Mouse (Mus musculus): ENCODE data around the gene Rbm15. TPM values are rescaled to one million over a fixed set of nuclear protein-coding genes. Genes with fewer than 3 reads are reported as not detected.

Rbm15 gene
- polyA plus RNA-seq, 1 experiment from 2014 or later: 20.3 TPM

- H3K4me2 ChIP-seq: no peak overlapping the region
- no peak overlapping the region for H3K27ac ChIP-seq (ENCODE audit: low read depth)
- no peaks in the 10 kb centered on the region for H3K9me3 ChIP-seq (ENCODE audit: low read depth, low read length)
- DNase-seq (no peak), ATAC-seq (ENCODE audit: insufficient read depth) (no peak)
- H3K4me1 ChIP-seq (ENCODE audit: insufficient read depth): no peaks in the 10 kb centered on the region
- TF ChIP-seq CTCF (IDR thresholded peaks at IDR 0.05; ENCODE audit: low read depth): no peak
- peaks cover 5% of the 10 kb centered on the region; the same call in 1 of the 2 replicates for H3K27me3 ChIP-seq (ENCODE audit: insufficient read depth, low read length)
- 76% methylated on average over 4 of the region's 4 CpGs for WGBS
- no peak overlapping the region for H3K4me3 ChIP-seq (ENCODE audit: low read depth, low read length)
- no peaks in the 10 kb centered on the region for H3K36me3 ChIP-seq (ENCODE audit: insufficient read depth)
- no peak overlapping the region for H3K9ac ChIP-seq
These were observed 31.9 kb upstream of the Rbm15 start for GRCm38 (mm10) chr3:107365341-107365740.

- Histone ChIP-seq H3K36me3 (ENCODE audit: insufficient read depth) (no peaks in the 10 kb centered on the region), H3K4me1 (ENCODE audit: insufficient read depth) (no peaks in the 10 kb centered on the region), H3K9ac (no peak overlapping the region), H3K4me3 (ENCODE audit: low read depth, low read length) (no peak overlapping the region), H3K4me2 (no peak overlapping the region), H3K9me3 (ENCODE audit: low read depth, low read length) (no peaks in the 10 kb centered on the region), H3K27ac (ENCODE audit: low read depth) (no peak overlapping the region), H3K27me3 (ENCODE audit: insufficient read depth, low read length) (peaks cover 5% of the 10 kb centered on the region)
- no peak for DNase-seq
- TF ChIP-seq CTCF (IDR thresholded peaks at IDR 0.05; ENCODE audit: low read depth): no peak
- no peak for ATAC-seq (ENCODE audit: insufficient read depth)
- 83% methylated on average over 5 of the region's 5 CpGs for WGBS
These were observed 29.9 kb upstream of the Rbm15 start for GRCm38 (mm10) chr3:107363391-107363790.

- ATAC-seq (ENCODE audit: insufficient read depth): no peak
- Histone ChIP-seq H3K4me3 (ENCODE audit: low read depth, low read length) (no peak overlapping the region), H3K36me3 (ENCODE audit: insufficient read depth) (no peaks in the 10 kb centered on the region), H3K27ac (ENCODE audit: low read depth) (no peak overlapping the region), H3K27me3 (ENCODE audit: insufficient read depth, low read length) (peaks cover 4% of the 10 kb centered on the region), H3K4me1 (ENCODE audit: insufficient read depth) (no peaks in the 10 kb centered on the region), H3K9me3 (ENCODE audit: low read depth, low read length) (no peaks in the 10 kb centered on the region), H3K4me2 (no peak overlapping the region), H3K9ac (no peak overlapping the region)
- no peak for TF ChIP-seq CTCF (IDR thresholded peaks at IDR 0.05; ENCODE audit: low read depth)
- WGBS: 60% methylated on average over 4 of the region's 4 CpGs
- DNase-seq: peak; percentile 11
These were observed 26.9 kb upstream of the Rbm15 start for GRCm38 (mm10) chr3:107360341-107360740.

- DNase-seq (no peak), ATAC-seq (ENCODE audit: insufficient read depth) (no peak)
- Histone ChIP-seq H3K36me3 (ENCODE audit: insufficient read depth) (no peaks in the 10 kb centered on the region), H3K4me1 (ENCODE audit: insufficient read depth) (no peaks in the 10 kb centered on the region), H3K4me2 (no peak overlapping the region), H3K27me3 (ENCODE audit: insufficient read depth, low read length) (peaks cover 3% of the 10 kb centered on the region), H3K9me3 (ENCODE audit: low read depth, low read length) (no peaks in the 10 kb centered on the region), H3K9ac (no peak overlapping the region), H3K4me3 (ENCODE audit: low read depth, low read length) (no peak overlapping the region), H3K27ac (ENCODE audit: low read depth) (no peak overlapping the region)
- 36% methylated on average over 3 of the region's 3 CpGs for WGBS
- no peak for TF ChIP-seq CTCF (IDR thresholded peaks at IDR 0.05; ENCODE audit: low read depth)
These were observed 24.3 kb upstream of the Rbm15 start for GRCm38 (mm10) chr3:107357700-107358234.

GRCm38 (mm10) chr3:107356964-107357441, 23.5 kb upstream of the Rbm15 start:
- H3K9ac ChIP-seq: peak overlapping the region; percentile 41
- peak; percentile 89 for DNase-seq
- H3K27me3 ChIP-seq (ENCODE audit: insufficient read depth, low read length): peaks cover 3% of the 10 kb centered on the region
- no peaks in the 10 kb centered on the region for H3K36me3 ChIP-seq (ENCODE audit: insufficient read depth)
- H3K4me2 ChIP-seq: peak overlapping the region; percentile 47
- peak; percentile 95 for ATAC-seq (ENCODE audit: insufficient read depth)
- TF ChIP-seq CTCF (IDR thresholded peaks at IDR 0.05; ENCODE audit: low read depth): peak; percentile 81
- no peaks in the 10 kb centered on the region for H3K9me3 ChIP-seq (ENCODE audit: low read depth, low read length)
- H3K27ac ChIP-seq (ENCODE audit: low read depth): no peak overlapping the region
- no peaks in the 10 kb centered on the region for H3K4me1 ChIP-seq (ENCODE audit: insufficient read depth)
- 1% methylated on average over 11 of the region's 11 CpGs for WGBS
- no peak overlapping the region for H3K4me3 ChIP-seq (ENCODE audit: low read depth, low read length)

- Histone ChIP-seq H3K9me3 (ENCODE audit: low read depth, low read length) (no peaks in the 10 kb centered on the region), H3K4me2 (no peak overlapping the region), H3K27me3 (ENCODE audit: insufficient read depth, low read length) (no peaks in the 10 kb centered on the region; the same call in 1 of the 2 replicates), H3K9ac (no peak overlapping the region), H3K27ac (ENCODE audit: low read depth) (no peak overlapping the region), H3K4me3 (ENCODE audit: low read depth, low read length) (no peak overlapping the region), H3K4me1 (ENCODE audit: insufficient read depth) (no peaks in the 10 kb centered on the region), H3K36me3 (ENCODE audit: insufficient read depth) (no peaks in the 10 kb centered on the region)
- DNase-seq (no peak), ATAC-seq (ENCODE audit: insufficient read depth) (no peak)
- WGBS: 83% methylated on average over 5 of the region's 6 CpGs
- no peak for TF ChIP-seq CTCF (IDR thresholded peaks at IDR 0.05; ENCODE audit: low read depth)
These were observed 22.3 kb upstream of the Rbm15 start for GRCm38 (mm10) chr3:107355618-107356260.

- H3K4me3 ChIP-seq (ENCODE audit: low read depth, low read length): no peak overlapping the region
- no peak for TF ChIP-seq CTCF (IDR thresholded peaks at IDR 0.05; ENCODE audit: low read depth)
- no peak for DNase-seq
- no peak overlapping the region for H3K27ac ChIP-seq (ENCODE audit: low read depth)
- H3K4me1 ChIP-seq (ENCODE audit: insufficient read depth): no peaks in the 10 kb centered on the region
- ATAC-seq (ENCODE audit: insufficient read depth): no peak
- H3K27me3 ChIP-seq (ENCODE audit: insufficient read depth, low read length): no peaks in the 10 kb centered on the region
- no peaks in the 10 kb centered on the region for H3K36me3 ChIP-seq (ENCODE audit: insufficient read depth)
- no peak overlapping the region for H3K4me2 ChIP-seq
- no peaks in the 10 kb centered on the region for H3K9me3 ChIP-seq (ENCODE audit: low read depth, low read length)
- no peak overlapping the region for H3K9ac ChIP-seq
- 59% methylated on average over 3 of the region's 3 CpGs for WGBS
These were observed 18.2 kb upstream of the Rbm15 start for GRCm38 (mm10) chr3:107351706-107352105.

Measured in lung, embryonic 14.5 days (tissue).